Mouse (Mus musculus) heart, postnatal 0 days (tissue): ENCODE results near the gene Idh3b.

Experiments
- CTCF ChIP-seq: IDR thresholded peaks from 2 replicates; pipeline ENCODE4 v1.5.1; 2016; ENCODE audit warnings: antibody characterized with exemption, control low read depth, low read depth
- EP300 ChIP-seq: IDR thresholded peaks from 2 replicates; pipeline ENCODE4 v1.6.1; 2016; ENCODE audit warnings: antibody characterized with exemption, low read depth

DNA sequence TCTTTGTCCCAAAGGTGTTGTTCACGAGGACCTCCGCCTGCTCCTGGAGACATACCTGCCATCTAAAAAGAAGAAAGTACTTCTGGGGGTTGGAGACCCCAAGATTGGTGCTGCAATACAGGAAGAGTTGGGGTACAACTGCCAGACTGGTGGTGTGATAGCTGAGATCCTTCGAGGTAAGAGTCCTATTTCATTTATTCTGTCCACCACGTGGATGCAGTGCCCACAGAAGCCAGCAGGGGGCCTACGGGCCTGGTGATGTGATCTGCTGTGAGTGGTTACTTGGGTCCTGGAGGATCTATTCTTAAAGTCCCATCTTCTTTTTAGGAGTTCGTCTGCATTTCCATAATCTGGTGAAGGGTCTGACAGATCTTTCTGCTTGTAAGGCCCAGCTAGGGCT is 8.7 kb downstream of the Idh3b start:
- TF ChIP-seq CTCF (peak; percentile 57), EP300 (no peak)
